In the genomic region with DNA sequence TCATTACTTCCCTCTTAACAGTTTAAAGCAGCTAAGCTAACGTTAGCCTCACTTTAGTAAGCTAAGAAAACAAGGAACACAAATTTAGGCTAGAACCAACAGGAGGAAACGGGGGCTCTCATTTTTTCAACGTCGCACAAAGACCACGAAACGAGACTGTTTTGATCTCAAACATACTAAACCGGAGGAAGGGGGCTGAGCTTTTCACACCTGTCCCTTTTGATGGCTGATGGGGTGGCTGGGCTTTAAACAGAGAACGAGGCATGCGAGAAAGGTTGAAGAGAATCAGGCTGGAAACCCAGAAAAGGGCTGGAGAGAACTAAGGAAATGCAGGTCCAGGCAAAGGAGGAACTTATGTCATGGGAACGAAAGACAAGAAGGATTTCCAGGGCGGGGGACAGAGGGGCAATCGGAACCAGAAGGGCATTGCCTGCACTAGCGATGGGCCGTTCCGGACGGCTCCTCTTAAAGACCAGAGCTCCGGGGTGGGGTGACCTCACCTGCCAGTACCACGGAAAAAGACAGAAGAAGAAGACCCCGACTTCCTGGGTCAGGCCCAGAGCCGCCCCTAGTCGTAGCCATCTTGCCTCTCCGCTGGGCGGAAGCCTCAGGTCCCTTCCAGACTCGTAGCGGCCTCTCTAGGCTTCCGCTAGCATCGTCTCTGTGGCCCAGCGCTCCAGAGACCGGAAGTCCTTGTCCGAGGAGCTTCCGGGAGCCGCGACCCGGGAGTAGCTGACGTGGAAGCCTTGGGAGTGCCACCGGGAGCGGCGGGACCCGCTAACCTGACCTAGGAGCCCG, we compare ENCODE assay signal across 8 mouse cellular contexts. TPM values are rescaled to one million over a fixed set of nuclear protein-coding genes. Genes with fewer than 3 reads are reported as not detected.
DNase-seq lines count a peak whose midpoint lies in the region; ATAC-seq and TF ChIP-seq lines count a peak whose summit lies in the region.

Copa (plus strand) TSS at position 429 of the 798 bp plus-strand sequence.
Ncstn (minus strand) TSS at position 695 of the 798 bp plus-strand sequence.

- TF ChIP-seq CTCF in bone marrow macrophage, adult 2 months (IDR thresholded peaks at IDR 0.05; ENCODE audit: low read depth, low read length): no peak
- TF ChIP-seq CTCF in embryonic fibroblast, embryonic 13.5 days (IDR thresholded peaks at IDR 0.05; ENCODE audit: borderline replicate concordance, insufficient read depth, low read length): no peak

- H3K4me1 ChIP-seq in bone marrow macrophage, adult 2 months (ENCODE audit: control insufficient read depth, insufficient read depth, low read length): peaks cover 14% of the 10 kb centered on the region
- H3K4me1 ChIP-seq in embryonic fibroblast, embryonic 13.5 days (ENCODE audit: control insufficient read depth, insufficient read depth, low read length): peaks cover 5% of the 10 kb centered on the region
- H3K4me1 ChIP-seq in kidney, embryonic 14.5 days (ENCODE audit: control insufficient read depth, insufficient read depth, low read length): 0 out of 2 replicates have a peak, but pooled peaks cover 6% of the 10 kb centered on the region
- H3K4me1 ChIP-seq in limb, embryonic 15.5 days: peaks cover 18% of the 10 kb centered on the region

- ATAC-seq in kidney, embryonic 14.5 days (ENCODE audit: low FRiP score, low TSS enrichment): peak; percentile 98
- peak; percentile 97 for ATAC-seq in limb, embryonic 15.5 days (ENCODE audit: insufficient number of reproducible peaks, low FRiP score, low TSS enrichment, low read depth)

- peak within 1 kb of the TSS; percentile 91 for H3K27ac ChIP-seq in bone marrow macrophage, adult 2 months (ENCODE audit: insufficient read depth, low read depth, low read length)
- peak within 1 kb of the TSS; percentile 79 for H3K27ac ChIP-seq in embryonic fibroblast, embryonic 13.5 days (ENCODE audit: insufficient read depth, low read length)
- peak within 1 kb of the TSS; percentile 73 for H3K27ac ChIP-seq in kidney, embryonic 14.5 days (ENCODE audit: low read depth, low read length)
- H3K27ac ChIP-seq in limb, embryonic 15.5 days: peak within 1 kb of the TSS; percentile 83

- peak; percentile 95 for DNase-seq in A20 (ENCODE audit: low read depth, low spot score)
- DNase-seq in heart, adult 9 months (ENCODE audit: low spot score in 2 of 2): peak; percentile 93 to 96
- peak; percentile 88 to 90 for DNase-seq in monocyte, adult 2 months (ENCODE audit: low read depth in 1 of 2, low spot score in 2 of 2)
- DNase-seq in spleen, postnatal 36 days (ENCODE audit: low spot score in 2 of 2): peak; percentile 90 to 92

- no peak for TF ChIP-seq POLR2A in bone marrow macrophage, adult 2 months (IDR thresholded peaks at IDR 0.05; ENCODE audit: borderline replicate concordance, low read depth, low read length)
- TF ChIP-seq POLR2A in embryonic fibroblast, embryonic 13.5 days (IDR thresholded peaks at IDR 0.05; ENCODE audit: low read depth, low read length): peak; percentile 72; the same call in 1 of the 2 replicates

- H3K9me3 ChIP-seq in kidney, embryonic 14.5 days (ENCODE audit: control insufficient read depth, low read length): no peaks in the 10 kb centered on the region
- H3K9me3 ChIP-seq in limb, embryonic 15.5 days: no peaks in the 10 kb centered on the region

- H3K9ac ChIP-seq in kidney, embryonic 14.5 days (ENCODE audit: low read depth, low read length): peak within 1 kb of the TSS; percentile 86
- H3K9ac ChIP-seq in limb, embryonic 15.5 days: peak within 1 kb of the TSS; percentile 77

- peak within 1 kb of the TSS; percentile 44 for H3K4me2 ChIP-seq in kidney, embryonic 14.5 days (replicated peaks; ENCODE audit: low read depth, low read length)
- peak within 1 kb of the TSS; percentile 49 for H3K4me2 ChIP-seq in limb, embryonic 15.5 days

- H3K4me3 ChIP-seq in bone marrow macrophage, adult 2 months (ENCODE audit: insufficient read depth, low read length): peak within 1 kb of the TSS; percentile 79
- H3K4me3 ChIP-seq in embryonic fibroblast, embryonic 13.5 days (ENCODE audit: insufficient read depth, low read length): peak within 1 kb of the TSS; percentile 97
- H3K4me3 ChIP-seq in kidney, embryonic 14.5 days (ENCODE audit: low read length): peak within 1 kb of the TSS; percentile 91
- H3K4me3 ChIP-seq in limb, embryonic 15.5 days: peak within 1 kb of the TSS; percentile 85

- WGBS in kidney, embryonic 14.5 days: under 1% methylated on average over 40 of the region's 40 CpGs
- WGBS in limb, embryonic 15.5 days: under 1% methylated on average over 40 of the region's 40 CpGs

- H3K36me3 ChIP-seq in kidney, embryonic 14.5 days (ENCODE audit: control insufficient read depth, insufficient read depth, low read length): peaks cover 29% of the 10 kb centered on the region
- H3K36me3 ChIP-seq in limb, embryonic 15.5 days: peaks cover 26% of the 10 kb centered on the region

- H3K27me3 ChIP-seq in kidney, embryonic 14.5 days (ENCODE audit: control insufficient read depth, insufficient read depth, low read length): no peaks in the 10 kb centered on the region
- H3K27me3 ChIP-seq in limb, embryonic 15.5 days: no peaks in the 10 kb centered on the region

RNA-seq across cellular contexts. Expression of gene Copa, which starts in this region (rescaled TPM):
- polyA plus RNA-seq in bone marrow macrophage, adult 2 months (2012; ENCODE audit: insufficient read depth, insufficient read length, missing spikeins): 159 and 167 TPM in 2 replicates
- polyA plus RNA-seq in embryonic fibroblast, embryonic 13.5 days (2011; ENCODE audit: insufficient read length, low read depth, missing spikeins): 369 and 398 TPM in 2 replicates
- polyA plus RNA-seq in kidney, embryonic 14.5 days (2014; fragmentation: Nextera tagmentation; extraction: Ambion mirVana): 78.1 and 194 TPM in 2 replicates
- polyA plus RNA-seq in limb, embryonic 15.5 days (2015; fragmentation: Nextera tagmentation; extraction: Ambion mirVana): 271 and 272 TPM in 2 replicates

RNA-seq across cellular contexts. Expression of gene Ncstn, which starts in this region (rescaled TPM):
- 142 and 144 TPM in 2 replicates for polyA plus RNA-seq in bone marrow macrophage, adult 2 months (2012; ENCODE audit: insufficient read depth, insufficient read length, missing spikeins)
- 122 and 145 TPM in 2 replicates for polyA plus RNA-seq in embryonic fibroblast, embryonic 13.5 days (2011; ENCODE audit: insufficient read length, low read depth, missing spikeins)
- 66.5 and 136 TPM in 2 replicates for polyA plus RNA-seq in kidney, embryonic 14.5 days (2014; fragmentation: Nextera tagmentation; extraction: Ambion mirVana)
- 107 and 119 TPM in 2 replicates for polyA plus RNA-seq in limb, embryonic 15.5 days (2015; fragmentation: Nextera tagmentation; extraction: Ambion mirVana)

Comparison
In these comparisons a context has a peak if more than half of its experiments do, and no peak if none do; other contexts are left out.
1. Peak in every context shown above with its lines: DNase-seq, ATAC-seq, H3K4me3 ChIP-seq and H3K27ac ChIP-seq.